Mouse (Mus musculus) large intestine, adult 2 months (tissue): ENCODE results near the gene Rnase9. TPM values are rescaled to one million over a fixed set of nuclear protein-coding genes. Genes with fewer than 3 reads are reported as not detected.

ENCODE experiments used
- DNase-seq: peaks from one replicate; pipeline ENCODE4 v3.0.0-alpha.2; 2012; ENCODE audit warnings: low read depth, low spot score
- WGBS: fragments of 180-500 bp; shearing (Covaris S2); methylation state at CpG from one replicate; pipeline ENCODE4 v1.1.7; 2018; 5-methylcytosine and 5-hydroxymethylcytosine counted together
- polyA plus RNA-seq: library from polyadenylated mRNA; depleted of rRNA; stranded (reverse); fragments of >200 nt; gene quantifications from 2 replicates; pipeline ENCODE4 v1.2.3, GENCODE M21; 2012; rRNA removed

Rnase9 gene
- polyA plus RNA-seq, 1 experiment = not detected

GRCm38 (mm10) chr14:50991037-50991436, 50.6 kb downstream of the Rnase9 start:
- DNase-seq = no peak
- WGBS = 50% methylated on average over 3 of the region's 3 CpGs

Other genes with a start within 250 kb of the Rnase9 start
- gene Ccnb1ip1, start 234.1 kb downstream of the Rnase9 start, polyA plus RNA-seq = not detected in 2 replicates
- 16.3 and 23.8 TPM in 2 replicates for gene Parp2, start 234.0 kb downstream of the Rnase9 start, polyA plus RNA-seq
- gene Tep1, start 171.3 kb downstream of the Rnase9 start, polyA plus RNA-seq = 68.7 and 104 TPM in 2 replicates
- 0.71 and 2.3 TPM in 2 replicates for gene Klhl33, start 144.4 kb downstream of the Rnase9 start, polyA plus RNA-seq
- gene Osgep, start 117.0 kb downstream of the Rnase9 start, polyA plus RNA-seq = 57.4 and 75.0 TPM in 2 replicates
- gene Apex1, start 116.9 kb downstream of the Rnase9 start, polyA plus RNA-seq = 36.0 and 49.2 TPM in 2 replicates
- 52.3 and 65.7 TPM in 2 replicates for gene Pip4p1, start 111.0 kb downstream of the Rnase9 start, polyA plus RNA-seq
- 143 and 173 TPM in 2 replicates for gene Pnp, start 110.8 kb downstream of the Rnase9 start, polyA plus RNA-seq
- 68.3 and 107 TPM in 2 replicates for gene Gm49342, start 97.4 kb downstream of the Rnase9 start, polyA plus RNA-seq
- gene Pnp2, start 85.9 kb downstream of the Rnase9 start, polyA plus RNA-seq = 104 and 150 TPM in 2 replicates
- gene Rnase10, start 34.1 kb downstream of the Rnase9 start, polyA plus RNA-seq = 0.11 and 0.23 TPM in 2 replicates
- not detected in 2 replicates for gene Rnase11, start 8.3 kb upstream of the Rnase9 start, polyA plus RNA-seq
- gene Rnase12, start 15.8 kb upstream of the Rnase9 start, polyA plus RNA-seq = 0.86 and 1.0 TPM in 2 replicates
- gene Olfr750, start 32.6 kb upstream of the Rnase9 start, polyA plus RNA-seq = 0.10 TPM in 1 of 2 replicates, not detected in the other
- gene Rnase4, start 49.2 kb upstream of the Rnase9 start, polyA plus RNA-seq = 205 and 226 TPM in 2 replicates
- 47.5 and 67.8 TPM in 2 replicates for gene Ang, start 49.3 kb upstream of the Rnase9 start, polyA plus RNA-seq
- gene Eddm3b, start 72.6 kb upstream of the Rnase9 start, polyA plus RNA-seq = not detected in 2 replicates
- 19.4 and 23.6 TPM in 2 replicates for gene Rnase6, start 82.0 kb upstream of the Rnase9 start, polyA plus RNA-seq
- gene Rnase1, start 104.9 kb upstream of the Rnase9 start, polyA plus RNA-seq = 17.4 and 38.2 TPM in 2 replicates
- gene Rnase2b, start 120.4 kb upstream of the Rnase9 start, polyA plus RNA-seq = 0.22 TPM in 1 of 2 replicates, not detected in the other
- gene Ang2, start 157.3 kb upstream of the Rnase9 start, polyA plus RNA-seq = not detected in 2 replicates
- not detected in 2 replicates for gene Ear14, start 161.5 kb upstream of the Rnase9 start, polyA plus RNA-seq
- gene Rnase2a, start 214.2 kb upstream of the Rnase9 start, polyA plus RNA-seq = not detected in 2 replicates